Mouse (Mus musculus) neural tube, embryonic 15.5 days (tissue): ENCODE data around the gene Eif4a1. TPM values are rescaled to one million over a fixed set of nuclear protein-coding genes. Genes with fewer than 3 reads are reported as not detected.

ENCODE experiments used
- ATAC-seq: fragments of 200-750 bp; cut with Nextera tagmentation; 2 replicates; pipeline ENCODE4 v1.8.0; 2017; ENCODE audit warnings: mild to moderate bottlenecking, moderate TSS enrichment, moderate library complexity; ENCODE audit not compliant: low FRiP score
- H3K27ac ChIP-seq: fragments of 300-500 bp; sonication (generic); replicated peaks from 2 replicates; pipeline ENCODE4 v1.5.1; 2015; ENCODE audit warnings: mild to moderate bottlenecking, inconsistent platforms
- H3K27me3 ChIP-seq: fragments of 300-500 bp; sonication (generic); replicated peaks from 2 replicates; pipeline ENCODE4 v1.6.1; 2015; ENCODE audit warnings: inconsistent platforms
- H3K36me3 ChIP-seq: fragments of 300-500 bp; sonication (generic); 2 replicates; pipeline ENCODE4 v1.6.1; 2015; ENCODE audit warnings: inconsistent platforms
- H3K4me1 ChIP-seq: fragments of 300-500 bp; sonication (generic); 2 replicates; pipeline ENCODE4 v1.6.1; 2015; ENCODE audit warnings: inconsistent platforms
- H3K4me2 ChIP-seq: fragments of 300-500 bp; sonication (generic); 2 replicates; pipeline ENCODE4 v1.6.1; 2015; ENCODE audit warnings: inconsistent platforms, mild to moderate bottlenecking, moderate library complexity
- H3K4me3 ChIP-seq: fragments of 300-500 bp; sonication (generic); replicated peaks from 2 replicates; pipeline ENCODE4 v1.5.1; 2015; ENCODE audit warnings: mild to moderate bottlenecking, inconsistent platforms
- H3K9ac ChIP-seq: fragments of 300-500 bp; sonication (generic); replicated peaks from 2 replicates; pipeline ENCODE4 v1.6.1; 2015; ENCODE audit warnings: mild to moderate bottlenecking, inconsistent platforms
- H3K9me3 ChIP-seq: fragments of 300-500 bp; sonication (generic); replicated peaks from 2 replicates; pipeline ENCODE4 v1.6.1; 2016; ENCODE audit warnings: inconsistent platforms
- WGBS: fragments of 180-500 bp; shearing (Covaris S2); methylation state at CpG from one replicate; pipeline ENCODE4 v1.1.7; 2015; ENCODE audit warnings: mixed read lengths; 5-methylcytosine and 5-hydroxymethylcytosine counted together
- polyA plus RNA-seq: library from polyadenylated mRNA; unstranded; fragments of >200 nt; fragmentation: Nextera tagmentation; extraction: Ambion mirVana; gene quantifications from 2 replicates; pipeline ENCODE4 v1.2.1, GENCODE M21; 2015

The Eif4a1 gene
- polyA plus RNA-seq, 1 experiment from 2014 or later, result 477 TPM

- no peaks in the 10 kb centered on the region for H3K9me3 ChIP-seq
- H3K4me2 ChIP-seq, result no peak overlapping the region
- no peak overlapping the region for H3K4me3 ChIP-seq
- H3K9ac ChIP-seq, result no peak overlapping the region
- no peaks in the 10 kb centered on the region for H3K36me3 ChIP-seq
- H3K27me3 ChIP-seq, result no peaks in the 10 kb centered on the region
- 97% methylated on average over 3 of the region's 3 CpGs for WGBS
- ATAC-seq, result no peak
- no peak overlapping the region for H3K27ac ChIP-seq
- H3K4me1 ChIP-seq, result peaks cover 15% of the 10 kb centered on the region
Measured at GRCm38 (mm10) chr11:69697396-69697795, 25.2 kb upstream of the Eif4a1 start.

GRCm38 (mm10) chr11:69695361-69696181 is 23.3 kb upstream of the Eif4a1 start, which contains the start of the genes Tnfsf12 and Tnfsfm13:
TSS of gene Tnfsf12 (minus strand) at chr11:69695849.
TSS of gene Tnfsfm13 (minus strand) at chr11:69696098.
- Histone ChIP-seq H3K9ac (peak within 1 kb of the TSS; percentile 63), H3K4me1 (peaks cover 15% of the 10 kb centered on the region), H3K27ac (peak within 1 kb of the TSS; percentile 33; the same call in 1 of the 2 replicates), H3K4me2 (peak within 1 kb of the TSS; percentile 92), H3K9me3 (no peaks in the 10 kb centered on the region), H3K4me3 (peak within 1 kb of the TSS; percentile 47), H3K27me3 (no peaks in the 10 kb centered on the region), H3K36me3 (no peaks in the 10 kb centered on the region)
- peak; percentile 31; the same call in 1 of the 2 replicates for ATAC-seq
- 4% methylated on average over 32 of the region's 41 CpGs for WGBS

GRCm38 (mm10) chr11:69695046-69695360 is 22.8 kb upstream of the Eif4a1 start:
- WGBS, result 30% methylated on average over 6 of the region's 6 CpGs
- H3K4me2 ChIP-seq, result peak overlapping the region; percentile 92
- H3K9me3 ChIP-seq, result no peaks in the 10 kb centered on the region
- peak overlapping the region; percentile 47 for H3K4me3 ChIP-seq
- H3K36me3 ChIP-seq, result no peaks in the 10 kb centered on the region
- peaks cover 15% of the 10 kb centered on the region for H3K4me1 ChIP-seq
- H3K9ac ChIP-seq, result peak overlapping the region; percentile 63
- ATAC-seq, result no peak
- H3K27me3 ChIP-seq, result no peaks in the 10 kb centered on the region
- no peak overlapping the region for H3K27ac ChIP-seq

- WGBS, result 60% methylated on average over 11 of the region's 11 CpGs
- H3K4me3 ChIP-seq, result no peak overlapping the region
- H3K36me3 ChIP-seq, result no peaks in the 10 kb centered on the region
- ATAC-seq, result no peak
- no peaks in the 10 kb centered on the region for H3K27me3 ChIP-seq
- no peaks in the 10 kb centered on the region for H3K9me3 ChIP-seq
- H3K4me1 ChIP-seq, result peaks cover 15% of the 10 kb centered on the region
- no peak overlapping the region for H3K9ac ChIP-seq
- no peak overlapping the region for H3K27ac ChIP-seq
- no peak overlapping the region for H3K4me2 ChIP-seq
Measured at GRCm38 (mm10) chr11:69693421-69693965, 21.3 kb upstream of the Eif4a1 start.

GRCm38 (mm10) chr11:69692863-69693262 is 20.6 kb upstream of the Eif4a1 start:
- 87% methylated on average over 6 of the region's 6 CpGs for WGBS

GRCm38 (mm10) chr11:69692196-69692811 is 20.1 kb upstream of the Eif4a1 start:
- Histone ChIP-seq H3K9me3 (no peaks in the 10 kb centered on the region), H3K4me1 (peaks cover 15% of the 10 kb centered on the region), H3K27me3 (no peaks in the 10 kb centered on the region), H3K4me2 (no peak overlapping the region), H3K36me3 (no peaks in the 10 kb centered on the region), H3K4me3 (no peak overlapping the region), H3K9ac (no peak overlapping the region), H3K27ac (no peak overlapping the region)
- 79% methylated on average over 9 of the region's 9 CpGs for WGBS
- no peak for ATAC-seq

More at GRCm38 (mm10) chr11:69692863-69693262, 20.6 kb upstream of the Eif4a1 start:
- H3K27ac ChIP-seq, result no peak overlapping the region
- ATAC-seq, result no peak
- H3K9me3 ChIP-seq, result no peaks in the 10 kb centered on the region
- H3K9ac ChIP-seq, result no peak overlapping the region
- no peak overlapping the region for H3K4me3 ChIP-seq
- H3K4me2 ChIP-seq, result no peak overlapping the region
- H3K27me3 ChIP-seq, result no peaks in the 10 kb centered on the region
- no peaks in the 10 kb centered on the region for H3K36me3 ChIP-seq
- H3K4me1 ChIP-seq, result peaks cover 15% of the 10 kb centered on the region

- Histone ChIP-seq H3K4me3 (no peak overlapping the region), H3K9me3 (no peaks in the 10 kb centered on the region), H3K4me2 (no peak overlapping the region), H3K27me3 (no peaks in the 10 kb centered on the region; the same call in 1 of the 2 replicates), H3K36me3 (no peaks in the 10 kb centered on the region), H3K27ac (no peak overlapping the region), H3K9ac (no peak overlapping the region), H3K4me1 (peaks cover 18% of the 10 kb centered on the region)
- WGBS, result 92% methylated on average over 1 of the region's 1 CpGs
- no peak for ATAC-seq
Measured at GRCm38 (mm10) chr11:69689891-69690290, 17.7 kb upstream of the Eif4a1 start.

GRCm38 (mm10) chr11:69687061-69687460 is 14.8 kb upstream of the Eif4a1 start:
- no peak overlapping the region for H3K4me3 ChIP-seq
- WGBS, result 55% methylated on average over 5 of the region's 5 CpGs
- peaks cover 34% of the 10 kb centered on the region for H3K4me1 ChIP-seq
- H3K27ac ChIP-seq, result no peak overlapping the region
- no peak overlapping the region for H3K9ac ChIP-seq
- H3K36me3 ChIP-seq, result no peaks in the 10 kb centered on the region
- H3K27me3 ChIP-seq, result no peaks in the 10 kb centered on the region; the same call in 1 of the 2 replicates
- ATAC-seq, result no peak
- H3K4me2 ChIP-seq, result no peak overlapping the region; the same call in 1 of the 2 replicates
- no peaks in the 10 kb centered on the region for H3K9me3 ChIP-seq

GRCm38 (mm10) chr11:69686377-69686776 is 14.2 kb upstream of the Eif4a1 start:
- Histone ChIP-seq H3K4me1 (peaks cover 36% of the 10 kb centered on the region), H3K27ac (peak overlapping the region; percentile 67; the same call in 1 of the 2 replicates), H3K27me3 (no peaks in the 10 kb centered on the region; the same call in 1 of the 2 replicates), H3K4me3 (no peak overlapping the region), H3K36me3 (no peaks in the 10 kb centered on the region), H3K9me3 (no peaks in the 10 kb centered on the region), H3K9ac (no peak overlapping the region), H3K4me2 (no peak overlapping the region; the same call in 1 of the 2 replicates)
- ATAC-seq, result no peak
- 26% methylated on average over 4 of the region's 4 CpGs for WGBS

- peaks cover 42% of the 10 kb centered on the region for H3K4me1 ChIP-seq
- no peak for ATAC-seq
- no peak within 1 kb of the TSS for H3K4me3 ChIP-seq
- H3K9me3 ChIP-seq, result no peaks in the 10 kb centered on the region
- peak within 1 kb of the TSS; percentile 67 for H3K27ac ChIP-seq
- no peaks in the 10 kb centered on the region for H3K36me3 ChIP-seq
- no peak within 1 kb of the TSS; the same call in 1 of the 2 replicates for H3K4me2 ChIP-seq
- peak within 1 kb of the TSS; percentile 20; the same call in 1 of the 2 replicates for H3K9ac ChIP-seq
- WGBS, result 62% methylated on average over 10 of the region's 10 CpGs
- H3K27me3 ChIP-seq, result no peaks in the 10 kb centered on the region; the same call in 1 of the 2 replicates
Measured at GRCm38 (mm10) chr11:69685526-69686148, 13.4 kb upstream of the Eif4a1 start, which contains the start of gene Tnfsf13. TSS of gene Tnfsf13 (minus strand) at chr11:69685784.

GRCm38 (mm10) chr11:69684936-69685335 is 12.7 kb upstream of the Eif4a1 start:
- no peak for ATAC-seq
- WGBS, result 75% methylated on average over 6 of the region's 6 CpGs
- Histone ChIP-seq H3K27ac (no peak overlapping the region), H3K4me1 (peaks cover 49% of the 10 kb centered on the region), H3K9ac (no peak overlapping the region), H3K4me3 (no peak overlapping the region), H3K36me3 (0 out of 2 replicates have a peak, but pooled peaks cover 4% of the 10 kb centered on the region), H3K4me2 (no peak overlapping the region), H3K27me3 (no peaks in the 10 kb centered on the region; the same call in 1 of the 2 replicates), H3K9me3 (no peaks in the 10 kb centered on the region)
